Mouse (Mus musculus) CH12.LX (cell line): Measurements from ENCODE around the gene Col4a2.

Experiments
- EP300 ChIP-seq: IDR thresholded peaks from 2 replicates; pipeline ENCODE4 v1.6.1; 2011; ENCODE audit warnings: low read length, improper control_type of control experiment
- GABPA ChIP-seq: IDR thresholded peaks from 2 replicates; pipeline ENCODE4 v1.6.1; 2012; ENCODE audit warnings: low read depth, low read length, improper control_type of control experiment, inconsistent platforms; ENCODE audit not compliant: insufficient replicate concordance
- MAZ ChIP-seq: IDR thresholded peaks from 2 replicates; pipeline ENCODE4 v1.6.1; 2012; ENCODE audit warnings: low read depth, mild to moderate bottlenecking, inconsistent platforms, low read length, improper control_type of control experiment, moderate library complexity
- POLR2A ChIP-seq: IDR thresholded peaks from 2 replicates; pipeline ENCODE4 v1.6.1; 2011; ENCODE audit warnings: low read depth, mild to moderate bottlenecking, improper control_type of control experiment, low read length
- TCF12 ChIP-seq: IDR thresholded peaks from 2 replicates; pipeline ENCODE4 v1.6.1; 2014; ENCODE audit warnings: low read depth, mild to moderate bottlenecking, inconsistent platforms, low read length, improper control_type of control experiment
- USF1 ChIP-seq: IDR thresholded peaks from 2 replicates; pipeline ENCODE4 v1.6.1; 2014; ENCODE audit warnings: low read depth, mild to moderate bottlenecking, inconsistent platforms, low read length, improper control_type of control experiment
- USF2 ChIP-seq: conservative IDR thresholded peaks from 2 replicates; pipeline ENCODE4 v1.6.1; 2011; ENCODE audit warnings: low read depth, low read length, improper control_type of control experiment
- ZNF384 ChIP-seq: IDR thresholded peaks from 2 replicates; pipeline ENCODE4 v1.6.1; 2012; ENCODE audit warnings: low read depth, low read length, improper control_type of control experiment, inconsistent platforms

DNA sequence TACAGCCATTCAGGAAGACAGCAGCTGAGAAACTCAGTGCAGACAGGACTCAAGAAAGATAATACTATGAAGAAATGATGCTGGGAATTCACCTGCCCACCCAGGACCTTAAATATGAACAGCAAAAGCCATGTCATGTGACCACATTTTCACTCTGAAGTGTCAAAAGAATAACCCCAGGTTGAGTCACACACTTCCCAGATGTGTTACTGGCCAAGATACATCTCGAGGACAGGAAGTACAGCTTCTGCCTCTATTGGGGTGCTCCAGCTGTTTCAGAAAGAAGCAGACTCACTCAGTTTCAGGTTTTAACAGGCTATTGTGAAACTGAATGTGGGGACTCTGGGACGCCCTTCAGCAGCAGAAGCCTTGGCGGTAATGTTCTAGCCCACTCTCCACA, 140.0 kb downstream of the Col4a2 start:
- peak; percentile 81 for TF ChIP-seq USF1
- TF ChIP-seq TCF12, result peak; percentile 93
- peak; percentile 85 for TF ChIP-seq USF2
- TF ChIP-seq ZNF384, result no peak
- TF ChIP-seq POLR2A, result no peak
- TF ChIP-seq EP300, result peak; percentile 96
- 0 out of 2 replicates have a peak, but pooled peaks have one; percentile 32 for TF ChIP-seq MAZ
- no peak for TF ChIP-seq GABPA
